Mouse (Mus musculus): ENCODE data around the gene Cxcl17. TPM values are rescaled to one million over a fixed set of nuclear protein-coding genes. Genes with fewer than 3 reads are reported as not detected.

Gene Cxcl17
- polyA plus RNA-seq, 2 experiments from 2014 or later = not detected

DNA sequence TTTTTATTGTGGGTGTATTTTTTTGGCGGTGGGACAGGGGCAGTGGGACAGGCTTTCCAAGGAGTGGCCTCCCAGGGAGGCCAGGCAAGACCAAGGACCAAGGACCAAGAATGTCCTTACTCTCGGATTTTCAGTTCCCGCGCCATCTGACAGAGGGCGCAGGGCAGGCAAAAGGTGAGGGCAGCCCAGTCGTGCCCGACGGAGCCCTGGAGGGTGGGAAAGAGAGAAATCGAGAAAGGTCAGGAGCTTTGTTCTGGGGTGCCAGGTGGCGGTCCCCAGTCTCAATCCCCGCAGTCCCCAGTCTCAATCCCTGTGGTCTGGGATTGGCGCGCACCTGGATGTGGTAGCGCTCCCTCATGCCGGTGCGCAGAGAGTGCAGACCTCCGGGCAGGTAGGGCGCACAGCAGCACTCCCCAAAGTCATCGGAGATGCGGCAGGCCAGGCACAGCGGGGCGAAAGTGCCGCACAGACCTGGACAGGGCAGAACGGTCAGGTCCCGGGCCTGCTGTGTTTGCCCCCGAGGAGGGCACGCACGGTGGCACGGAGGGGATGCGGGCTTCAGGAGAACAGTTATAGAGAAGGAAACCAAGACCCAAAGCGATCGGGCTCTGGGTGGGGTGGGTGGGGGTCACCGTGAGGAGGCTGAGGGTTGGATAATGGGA lies 44.9 kb downstream of the Cxcl17 start:
- no peak for ATAC-seq

DNA sequence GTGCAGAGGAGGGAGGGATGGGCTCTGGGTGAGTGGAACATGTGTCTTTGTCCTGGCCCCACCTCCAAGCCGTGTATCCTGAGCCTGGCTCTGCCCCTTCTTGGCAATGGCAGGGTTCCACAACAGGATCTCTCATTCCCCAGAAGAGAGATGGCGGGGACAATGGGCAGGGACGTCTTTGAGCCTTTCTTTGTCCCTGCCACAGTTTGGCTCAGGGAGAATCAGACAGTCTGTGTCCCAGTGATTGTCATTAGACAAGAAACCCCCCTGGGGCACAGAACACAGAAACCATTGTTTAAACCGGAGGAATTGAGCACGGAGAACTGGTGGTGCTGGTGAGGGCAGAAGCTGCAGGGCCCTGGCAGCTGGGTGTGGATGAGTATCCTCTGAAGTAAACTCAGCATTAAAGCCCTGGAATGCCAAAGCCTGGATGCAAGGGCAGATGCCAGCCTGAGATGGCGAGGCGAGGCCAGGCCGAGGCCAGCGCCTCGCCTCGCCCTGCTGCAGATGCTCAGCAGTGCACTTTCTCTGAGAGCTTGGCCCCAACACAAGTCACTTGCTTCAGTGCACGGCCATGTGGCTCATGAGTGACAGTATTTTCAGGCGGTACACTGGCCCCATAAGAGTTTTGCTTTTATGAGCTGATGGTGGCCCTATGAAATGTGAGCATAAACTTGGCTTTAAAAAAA lies 46.6 kb downstream of the Cxcl17 start:
- no peak for ATAC-seq

GRCm38 (mm10) chr7:25363632-25364031 lies 49.1 kb downstream of the Cxcl17 start:
- ATAC-seq = no peak

DNA sequence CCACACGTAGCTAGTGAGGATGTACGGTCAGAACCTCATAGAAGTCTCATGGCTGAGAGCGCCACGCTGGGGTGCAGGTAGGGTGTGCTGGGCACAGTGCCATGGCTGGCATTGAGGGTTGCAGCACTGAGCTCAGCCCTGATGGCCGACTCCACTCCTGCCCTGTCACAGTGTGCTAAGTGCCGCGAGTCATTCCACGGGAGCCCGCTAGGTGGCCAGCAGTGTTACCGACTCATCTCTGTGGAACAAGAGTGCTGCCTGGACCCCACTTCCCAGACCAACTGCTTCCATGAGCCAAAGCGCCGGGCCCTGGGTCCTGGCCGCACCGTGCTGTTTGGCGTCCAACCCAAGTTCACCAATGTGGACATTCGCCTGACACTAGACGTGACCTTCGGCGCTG lies 49.5 kb downstream of the Cxcl17 start:
- no peak for ATAC-seq

DNA sequence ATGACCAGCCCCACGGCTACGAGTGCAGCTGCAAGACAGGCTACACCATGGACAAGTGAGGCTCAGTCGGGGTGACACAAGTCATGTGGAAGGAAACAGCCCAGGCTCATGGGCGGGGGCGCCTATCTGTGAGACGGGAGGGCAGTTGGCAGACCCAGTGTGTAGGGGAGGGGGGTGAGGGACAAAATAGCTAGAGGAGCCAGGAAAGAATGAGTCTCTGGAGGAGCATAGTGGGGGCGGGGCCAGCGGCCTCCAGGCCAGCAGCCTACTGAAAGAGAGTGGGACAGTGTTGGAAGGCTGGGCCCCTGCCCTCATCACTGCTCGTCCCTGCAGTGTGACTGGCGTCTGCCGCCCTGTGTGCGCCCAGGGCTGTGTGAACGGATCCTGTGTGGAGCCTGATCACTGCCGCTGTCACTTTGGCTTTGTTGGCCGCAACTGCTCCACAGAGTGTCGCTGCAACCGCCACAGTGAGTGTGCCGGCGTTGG lies 53.9 kb downstream of the Cxcl17 start:
- no peak for ATAC-seq

Other genes starting within 250 kb of the Cxcl17 start
- gene Pou2f2, start 233.2 kb downstream of the Cxcl17 start, polyA plus RNA-seq (2017; shearing (Covaris generic)) = 10 to 100 TPM; 19.1 to 25.3 TPM
- 10 to 100 TPM; 26.7 to 31.8 TPM for gene Dedd2, start 192.3 kb downstream of the Cxcl17 start, polyA plus RNA-seq (2017; shearing (Covaris generic))
- gene Zfp526, start 191.5 kb downstream of the Cxcl17 start, polyA plus RNA-seq (2017; shearing (Covaris generic)) = 1 to 10 TPM; 2.6 to 4.0 TPM
- 1 to 10 TPM; 8.9 to 9.8 TPM for gene Gsk3a, start 175.0 kb downstream of the Cxcl17 start, polyA plus RNA-seq (2017; shearing (Covaris generic))
- under 1 TPM; 0.28 to 0.38 TPM for gene Erf, start 162.1 kb downstream of the Cxcl17 start, polyA plus RNA-seq (2017; shearing (Covaris generic))
- gene Cic, start 145.2 kb downstream of the Cxcl17 start, polyA plus RNA-seq (2017; shearing (Covaris generic)) = 10 to 100 TPM; 23.2 to 26.0 TPM
- 10 to 100 TPM; 16.8 to 30.7 TPM for gene Pafah1b3, start 114.9 kb downstream of the Cxcl17 start, polyA plus RNA-seq (2017; shearing (Covaris generic))
- not detected for gene Prr19, start 111.5 kb downstream of the Cxcl17 start, polyA plus RNA-seq (2017; shearing (Covaris generic))
- not detected for gene Tmem145, start 106.8 kb downstream of the Cxcl17 start, polyA plus RNA-seq (2017; shearing (Covaris generic))
- gene Megf8, start 95.7 kb downstream of the Cxcl17 start, polyA plus RNA-seq (2017; shearing (Covaris generic)) = under 1 TPM in 1 of 2 experiments, not detected in 1; 0.03 TPM
- gene Cnfn, start 43.2 kb downstream of the Cxcl17 start, polyA plus RNA-seq (2017; shearing (Covaris generic)) = not detected
- gene Lipe, start 14.2 kb downstream of the Cxcl17 start, polyA plus RNA-seq (2017; shearing (Covaris generic)) = 10 to 100 TPM in 1 of 2 experiments, 1 to 10 TPM in 1; 8.5 to 10.7 TPM
- gene Ceacam1, start 64.7 kb upstream of the Cxcl17 start, polyA plus RNA-seq (2017; shearing (Covaris generic)) = under 1 TPM in 1 of 2 experiments, not detected in 1; 0.33 TPM
- not detected for gene Ceacam2, start 127.0 kb upstream of the Cxcl17 start, polyA plus RNA-seq (2017; shearing (Covaris generic))
- not detected for gene Erich4, start 203.0 kb upstream of the Cxcl17 start, polyA plus RNA-seq (2017; shearing (Covaris generic))
- gene Dmac2, start 206.5 kb upstream of the Cxcl17 start, polyA plus RNA-seq (2017; shearing (Covaris generic)) = 10 to 100 TPM; 36.4 to 42.7 TPM
- gene B3gnt8, start 213.8 kb upstream of the Cxcl17 start, polyA plus RNA-seq (2017; shearing (Covaris generic)) = under 1 TPM; 0.21 to 0.79 TPM
- gene Bckdha, start 246.1 kb upstream of the Cxcl17 start, polyA plus RNA-seq (2017; shearing (Covaris generic)) = 10 to 100 TPM; 15.3 to 15.8 TPM
- 100 to 1,000 TPM in 1 of 2 experiments, 10 to 100 TPM in 1; 94.5 to 110 TPM for gene Exosc5, start 246.3 kb upstream of the Cxcl17 start, polyA plus RNA-seq (2017; shearing (Covaris generic))